In the genomic region with DNA sequence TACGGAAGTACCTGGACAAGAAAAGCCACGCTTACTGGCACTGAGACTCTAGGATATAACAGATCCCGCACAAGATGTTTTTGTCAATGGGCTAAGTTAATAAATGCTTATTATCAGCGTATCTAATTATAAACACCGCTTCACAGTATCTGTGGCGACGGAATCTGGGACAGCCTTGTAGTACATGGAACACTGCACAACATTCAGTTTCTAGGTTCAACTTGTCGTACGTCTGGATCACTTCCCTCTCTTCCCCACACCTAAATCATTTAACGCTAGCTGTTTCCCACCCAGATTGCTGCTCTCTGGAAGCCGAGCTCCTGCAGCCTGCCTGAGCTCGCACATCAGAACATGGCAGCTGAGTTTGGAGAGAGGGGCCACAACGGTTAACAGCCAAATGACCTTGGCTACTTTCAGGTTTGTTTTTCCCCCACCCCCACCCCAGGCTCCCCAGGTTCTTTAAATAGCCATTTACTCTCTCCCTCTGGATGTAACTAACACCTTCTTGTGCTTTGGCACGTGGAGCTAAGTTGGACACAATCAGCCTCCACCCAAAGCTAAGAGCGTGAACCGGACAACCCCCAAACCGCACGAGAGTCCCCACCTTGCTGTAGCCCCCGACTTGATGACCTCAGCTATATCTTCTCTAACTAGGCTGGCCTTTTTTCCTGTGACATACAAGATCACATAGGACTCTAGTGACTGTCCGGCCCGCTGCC, we compare ENCODE assay signal across 22 mouse cellular contexts. TPM values are rescaled to one million over a fixed set of nuclear protein-coding genes. Genes with fewer than 3 reads are reported as not detected.
A peak's percentile ranks its signal among the peaks of the same experiment; 100 is the strongest.
DNase-seq lines count a peak whose midpoint lies in the region; ATAC-seq and TF ChIP-seq lines count a peak whose summit lies in the region.
"Had no signal": no experiment of that assay in that cellular context is flagged by ENCODE, and none has a peak within 500 bp of the region (broad histone marks: within the 10 kb centered on the region; RNA-seq: fewer than 3 reads in every experiment).

No protein-coding gene starts in this region.

- H3K36me3 ChIP-seq in forebrain, embryonic 11.5 days (ENCODE audit: control insufficient read depth, insufficient read depth, low read length), result no peaks in the 10 kb centered on the region
- no peaks in the 10 kb centered on the region for H3K36me3 ChIP-seq in forebrain, embryonic 14.5 days (ENCODE audit: control insufficient read depth, insufficient read depth, low read length)
- no peaks in the 10 kb centered on the region for H3K36me3 ChIP-seq in kidney, adult 2 months (ENCODE audit: control insufficient read depth, insufficient read depth, low read length)
- H3K36me3 ChIP-seq in heart, embryonic 10.5 days, result no peaks in the 10 kb centered on the region
- H3K36me3 ChIP-seq: hindbrain, embryonic 12.5 days; intestine, embryonic 15.5 days; kidney, embryonic 15.5 days; limb, embryonic 13.5 days; liver, embryonic 15.5 days had no signal

- no peak overlapping the region for H3K27ac ChIP-seq in forebrain, embryonic 11.5 days (ENCODE audit: low read depth, low read length)
- no peak overlapping the region for H3K27ac ChIP-seq in forebrain, embryonic 14.5 days (ENCODE audit: low read depth, low read length)
- 0 out of 2 replicates have a peak overlapping the region, but pooled peaks have one; percentile 3 for H3K27ac ChIP-seq in kidney, adult 2 months (ENCODE audit: insufficient read depth, low read depth, low read length)
- peak overlapping the region; percentile 81 for H3K27ac ChIP-seq in heart, embryonic 10.5 days
- no peak overlapping the region for H3K27ac ChIP-seq in cerebellum, adult 2 months (ENCODE audit: insufficient read depth, low read length)
- H3K27ac ChIP-seq: forebrain, embryonic 13.5 days; hindbrain, embryonic 12.5 days; intestine, embryonic 15.5 days; kidney, embryonic 15.5 days; layer of hippocampus, adult 2 months; limb, embryonic 13.5 days; liver, embryonic 15.5 days had no signal

- H3K4me1 ChIP-seq in forebrain, embryonic 11.5 days (replicated peaks; ENCODE audit: control insufficient read depth, insufficient read depth, low read length), result no peaks in the 10 kb centered on the region
- no peaks in the 10 kb centered on the region for H3K4me1 ChIP-seq in forebrain, embryonic 14.5 days (ENCODE audit: control insufficient read depth, insufficient read depth, low read length)
- H3K4me1 ChIP-seq in kidney, adult 2 months (ENCODE audit: control insufficient read depth, insufficient read depth, low read length), result peaks cover 9% of the 10 kb centered on the region; the same call in 1 of the 2 replicates
- peaks cover 24% of the 10 kb centered on the region for H3K4me1 ChIP-seq in heart, embryonic 10.5 days
- no peaks in the 10 kb centered on the region; the same call in 1 of the 2 replicates for H3K4me1 ChIP-seq in cerebellum, adult 2 months (ENCODE audit: control insufficient read depth, insufficient read depth, low read length)
- H3K4me1 ChIP-seq: forebrain, embryonic 13.5 days; hindbrain, embryonic 12.5 days; intestine, embryonic 15.5 days; liver, embryonic 15.5 days; megakaryocyte, embryonic 14.5 days had no signal

- H3K9ac ChIP-seq in forebrain, embryonic 11.5 days (ENCODE audit: low read length), result no peak overlapping the region
- no peak overlapping the region for H3K9ac ChIP-seq in forebrain, embryonic 14.5 days (ENCODE audit: low read length)
- H3K9ac ChIP-seq: forebrain, embryonic 13.5 days; hindbrain, embryonic 12.5 days; intestine, embryonic 15.5 days; kidney, embryonic 15.5 days; limb, embryonic 13.5 days; liver, embryonic 15.5 days had no signal

- no peak overlapping the region for H3K4me3 ChIP-seq in forebrain, embryonic 11.5 days (ENCODE audit: low read depth, low read length)
- H3K4me3 ChIP-seq in forebrain, embryonic 14.5 days (ENCODE audit: low read depth, low read length), result no peak overlapping the region
- no peak overlapping the region for H3K4me3 ChIP-seq in kidney, adult 2 months (ENCODE audit: insufficient read depth, low read depth, low read length)
- peak overlapping the region; percentile 12; the same call in 1 of the 2 replicates for H3K4me3 ChIP-seq in heart, embryonic 10.5 days
- H3K4me3 ChIP-seq in cerebellum, adult 2 months (replicated peaks; ENCODE audit: insufficient read depth, low read depth, low read length), result no peak overlapping the region
- H3K4me3 ChIP-seq: forebrain, embryonic 13.5 days; hindbrain, embryonic 12.5 days; intestine, embryonic 15.5 days; kidney, embryonic 15.5 days; layer of hippocampus, adult 2 months; limb, embryonic 13.5 days; liver, embryonic 15.5 days; megakaryocyte, embryonic 14.5 days had no signal

- TF ChIP-seq POLR2A in kidney, adult 2 months (IDR thresholded peaks at IDR 0.05; ENCODE audit: low read depth, low read length), result no peak
- no peak for TF ChIP-seq POLR2A in cerebellum, adult 2 months (IDR thresholded peaks at IDR 0.05; ENCODE audit: borderline replicate concordance, insufficient read depth, low read length)

- H3K9me3 ChIP-seq in forebrain, embryonic 11.5 days (ENCODE audit: control insufficient read depth, low read length), result no peaks in the 10 kb centered on the region
- no peaks in the 10 kb centered on the region for H3K9me3 ChIP-seq in forebrain, embryonic 14.5 days (replicated peaks; ENCODE audit: control insufficient read depth, low read length)
- no peaks in the 10 kb centered on the region for H3K9me3 ChIP-seq in heart, embryonic 10.5 days
- H3K9me3 ChIP-seq: forebrain, embryonic 13.5 days; hindbrain, embryonic 12.5 days; intestine, embryonic 15.5 days; kidney, embryonic 15.5 days; liver, embryonic 15.5 days had no signal

- H3K27me3 ChIP-seq in forebrain, embryonic 11.5 days (ENCODE audit: control insufficient read depth, insufficient read depth, low read length), result no peaks in the 10 kb centered on the region
- H3K27me3 ChIP-seq in forebrain, embryonic 14.5 days (replicated peaks; ENCODE audit: control insufficient read depth, insufficient read depth, low read length), result no peaks in the 10 kb centered on the region
- no peaks in the 10 kb centered on the region for H3K27me3 ChIP-seq in kidney, adult 2 months (replicated peaks; ENCODE audit: control insufficient read depth, insufficient read depth, low read length)
- H3K27me3 ChIP-seq in heart, embryonic 10.5 days (ENCODE audit: insufficient read depth, poor library complexity, severe bottlenecking), result no peaks in the 10 kb centered on the region
- no peaks in the 10 kb centered on the region for H3K27me3 ChIP-seq in cerebellum, adult 2 months (ENCODE audit: control insufficient read depth, insufficient read depth, low read length)
- H3K27me3 ChIP-seq: forebrain, embryonic 13.5 days; hindbrain, embryonic 12.5 days; intestine, embryonic 15.5 days; kidney, embryonic 15.5 days; limb, embryonic 13.5 days; liver, embryonic 15.5 days had no signal

- no peak for ATAC-seq in forebrain, embryonic 11.5 days (replicated peaks; ENCODE audit: low FRiP score)
- ATAC-seq in forebrain, embryonic 14.5 days, result no peak
- ATAC-seq: forebrain, embryonic 13.5 days; intestine, embryonic 15.5 days; midbrain, embryonic 16.5 days had no signal

- intact Hi-C loops in heart, postnatal 10 days (cut with DNase I), result loop anchor here (5.0 kb wide), 1 partner anchor 37 kb away; no protein-coding TSS in a partner anchor

- no peak overlapping the region for H3K4me2 ChIP-seq in forebrain, embryonic 11.5 days (ENCODE audit: low read depth, low read length, severe bottlenecking)
- no peak overlapping the region for H3K4me2 ChIP-seq in forebrain, embryonic 14.5 days (ENCODE audit: low read length)
- H3K4me2 ChIP-seq: forebrain, embryonic 13.5 days; hindbrain, embryonic 12.5 days; intestine, embryonic 15.5 days; kidney, embryonic 15.5 days; limb, embryonic 13.5 days; liver, embryonic 15.5 days had no signal

- no peak for TF ChIP-seq CTCF in kidney, adult 2 months (conservative IDR thresholded peaks at IDR 0.05; ENCODE audit: insufficient read depth, insufficient read length, low read depth, low read length)
- no peak for TF ChIP-seq CTCF in cerebellum, adult 2 months (IDR thresholded peaks at IDR 0.05; ENCODE audit: borderline replicate concordance, insufficient read depth, low read depth, low read length)

- WGBS in forebrain, embryonic 11.5 days, result 93% methylated on average over 21 of the region's 21 CpGs
- 92% methylated on average over 21 of the region's 21 CpGs for WGBS in forebrain, embryonic 14.5 days
- 62% methylated on average over 21 of the region's 21 CpGs for WGBS in kidney, adult 2 months
- WGBS in heart, embryonic 10.5 days, result 65% methylated on average over 21 of the region's 21 CpGs
- 76% methylated on average over 21 of the region's 21 CpGs for WGBS in cerebellum, adult 2 months

- peak; percentile 29 for DNase-seq in forebrain, embryonic 11.5 days (ENCODE audit: low spot score)
- DNase-seq in forebrain, embryonic 14.5 days (ENCODE audit: low spot score), result no peak
- no peak for DNase-seq in kidney, adult 2 months
- no peak for DNase-seq in kidney, postnatal 10 days
- no peak for DNase-seq in heart, embryonic 10.5 days (ENCODE audit: low spot score)
- DNase-seq in heart, postnatal 10 days, result peak; percentile 58 to 60
- no peak for DNase-seq in left cerebral cortex, adult 11 months (ENCODE audit: low spot score)
- DNase-seq in cerebellum, adult 2 months, result no peak
- DNase-seq: cerebellum, postnatal 14 days; embryo, embryonic 11 days; lung, postnatal 10 days; right cerebral cortex, adult 18-20 months; thymus, postnatal 25 days had no signal

RNA-seq across cellular contexts. Expression of a gene that starts 16.1 kb away (rescaled TPM):
- 392 and 452 TPM in 2 replicates for polyA plus RNA-seq in forebrain, embryonic 11.5 days (2014; fragmentation: Nextera tagmentation; extraction: Ambion mirVana)
- polyA plus RNA-seq in forebrain, embryonic 14.5 days (2014; fragmentation: Nextera tagmentation; extraction: Ambion mirVana), result 259 and 304 TPM in 2 replicates
- 43.4 TPM in 2 replicates for polyA plus RNA-seq in kidney, adult 2 months (2012; rRNA removed)
- polyA plus RNA-seq in heart, embryonic 10.5 days (2016; fragmentation: Nextera tagmentation; extraction: Ambion mirVana), result 188 and 227 TPM in 2 replicates
- 10 to 100 TPM; 61.2 to 64.1 TPM for total RNA-seq in heart, postnatal 10 days (2021)
- polyA plus RNA-seq in cerebellum, adult 2 months (2012; rRNA removed), result 54.7 and 61.5 TPM in 2 replicates

RNA-seq across cellular contexts. Expression of a gene that starts 34.2 kb away (rescaled TPM):
- 220 and 234 TPM in 2 replicates for polyA plus RNA-seq in forebrain, embryonic 11.5 days (2014; fragmentation: Nextera tagmentation; extraction: Ambion mirVana)
- polyA plus RNA-seq in forebrain, embryonic 14.5 days (2014; fragmentation: Nextera tagmentation; extraction: Ambion mirVana), result 162 and 165 TPM in 2 replicates
- polyA plus RNA-seq in kidney, adult 2 months (2012; rRNA removed), result 17.7 and 23.3 TPM in 2 replicates
- polyA plus RNA-seq in heart, embryonic 10.5 days (2016; fragmentation: Nextera tagmentation; extraction: Ambion mirVana), result 121 and 150 TPM in 2 replicates
- total RNA-seq in heart, postnatal 10 days (2021), result 100 to 1,000 TPM in 1 of 2 experiments, 10 to 100 TPM in 1; 99.4 to 105 TPM
- 59.7 and 61.5 TPM in 2 replicates for polyA plus RNA-seq in cerebellum, adult 2 months (2012; rRNA removed)

RNA-seq across cellular contexts. Expression of a gene that starts 55.7 kb away (rescaled TPM):
- 0.13 and 0.17 TPM in 2 replicates for polyA plus RNA-seq in forebrain, embryonic 11.5 days (2014; fragmentation: Nextera tagmentation; extraction: Ambion mirVana)
- polyA plus RNA-seq in forebrain, embryonic 14.5 days (2014; fragmentation: Nextera tagmentation; extraction: Ambion mirVana), result 0.05 and 0.10 TPM in 2 replicates
- 2.7 and 4.1 TPM in 2 replicates for polyA plus RNA-seq in kidney, adult 2 months (2012; rRNA removed)
- 0.60 and 1.4 TPM in 2 replicates for polyA plus RNA-seq in heart, embryonic 10.5 days (2016; fragmentation: Nextera tagmentation; extraction: Ambion mirVana)
- under 1 TPM; 0.77 to 0.94 TPM for total RNA-seq in heart, postnatal 10 days (2021)
- polyA plus RNA-seq in cerebellum, adult 2 months (2012; rRNA removed), result 0.05 and 0.06 TPM in 2 replicates

Comparison
In these comparisons a context has a peak if more than half of its experiments do, and no peak if none do; other contexts are left out.
1. DNase-seq: peak in forebrain, embryonic 11.5 days (single experiment) and heart, postnatal 10 days (2 of 2); none in forebrain, embryonic 14.5 days (single experiment), kidney, adult 2 months (single experiment), kidney, postnatal 10 days (single experiment), heart, embryonic 10.5 days (single experiment), left cerebral cortex, adult 11 months (single experiment) and cerebellum, adult 2 months (0 of 2).
2. H3K27ac ChIP-seq: peak in kidney, adult 2 months (single experiment) and heart, embryonic 10.5 days (single experiment); none in forebrain, embryonic 11.5 days (single experiment), forebrain, embryonic 14.5 days (single experiment) and cerebellum, adult 2 months (single experiment).